Mouse (Mus musculus): ENCODE results near the gene Hexb. TPM values are rescaled to one million over a fixed set of nuclear protein-coding genes. Genes with fewer than 3 reads are reported as not detected.

Gene Hexb
- 32.4 and 33.8 TPM in 2 replicates for polyA plus RNA-seq (2014; fragmentation: Nextera tagmentation; extraction: Ambion mirVana)

- Histone ChIP-seq H3K9me3 (ENCODE audit: control insufficient read depth, low read depth, low read length) (no peaks in the 10 kb centered on the region), H3K27ac (ENCODE audit: low read length) (peak within 1 kb of the TSS; percentile 48; the same call in 1 of the 2 replicates), H3K27me3 (ENCODE audit: control insufficient read depth, insufficient read depth, low read length) (no peaks in the 10 kb centered on the region), H3K4me3 (ENCODE audit: low read depth, low read length) (peak within 1 kb of the TSS; percentile 69), H3K4me2 (replicated peaks; ENCODE audit: low read depth, low read length) (peak within 1 kb of the TSS; percentile 91), H3K4me1 (ENCODE audit: control insufficient read depth, insufficient read depth, low read length) (no peaks in the 10 kb centered on the region), H3K9ac (replicated peaks; ENCODE audit: low read depth, low read length) (peak within 1 kb of the TSS; percentile 46; the same call in 1 of the 2 replicates), H3K36me3 (ENCODE audit: control insufficient read depth, insufficient read depth, low read length) (no peaks in the 10 kb centered on the region)
- under 1% methylated on average over 45 of the region's 45 CpGs for WGBS
- peak; percentile 93 for ATAC-seq (ENCODE audit: insufficient number of reproducible peaks, insufficient read depth, low FRiP score, low read depth)
These were observed at the start of gene Hexb for GRCm38 (mm10) chr13:97197932-97198562. Gene Hexb, minus strand, starts transcription at chr13:97198357.

- peaks cover 63% of the 10 kb centered on the region for H3K36me3 ChIP-seq (ENCODE audit: control insufficient read depth, insufficient read depth, low read length)
- 76% methylated on average over 4 of the region's 4 CpGs for WGBS
These were observed 49.6 kb upstream of the Hexb start for GRCm38 (mm10) chr13:97247754-97248153.

GRCm38 (mm10) chr13:97246217-97246616, 48.1 kb upstream of the Hexb start:
- no peak overlapping the region for H3K9ac ChIP-seq (replicated peaks; ENCODE audit: low read depth, low read length)
- peaks cover 51% of the 10 kb centered on the region for H3K36me3 ChIP-seq (ENCODE audit: control insufficient read depth, insufficient read depth, low read length)
- H3K4me3 ChIP-seq (ENCODE audit: low read depth, low read length): no peak overlapping the region
- H3K27ac ChIP-seq (ENCODE audit: low read length): no peak overlapping the region
- H3K4me1 ChIP-seq (ENCODE audit: control insufficient read depth, insufficient read depth, low read length): peaks cover 38% of the 10 kb centered on the region
- 92% methylated on average over 16 of the region's 16 CpGs for WGBS
- H3K27me3 ChIP-seq (ENCODE audit: control insufficient read depth, insufficient read depth, low read length): no peaks in the 10 kb centered on the region
- H3K9me3 ChIP-seq (ENCODE audit: control insufficient read depth, low read depth, low read length): no peaks in the 10 kb centered on the region
- H3K4me2 ChIP-seq (replicated peaks; ENCODE audit: low read depth, low read length): no peak overlapping the region
- ATAC-seq (ENCODE audit: insufficient number of reproducible peaks, insufficient read depth, low FRiP score, low read depth): no peak

More at GRCm38 (mm10) chr13:97247754-97248153, 49.6 kb upstream of the Hexb start:
- no peak for ATAC-seq (ENCODE audit: insufficient number of reproducible peaks, insufficient read depth, low FRiP score, low read depth)
- H3K9me3 ChIP-seq (ENCODE audit: control insufficient read depth, low read depth, low read length): no peaks in the 10 kb centered on the region
- no peaks in the 10 kb centered on the region for H3K27me3 ChIP-seq (ENCODE audit: control insufficient read depth, insufficient read depth, low read length)
- no peak overlapping the region for H3K4me3 ChIP-seq (ENCODE audit: low read depth, low read length)
- peaks cover 39% of the 10 kb centered on the region for H3K4me1 ChIP-seq (ENCODE audit: control insufficient read depth, insufficient read depth, low read length)
- no peak overlapping the region for H3K9ac ChIP-seq (replicated peaks; ENCODE audit: low read depth, low read length)
- H3K4me2 ChIP-seq (replicated peaks; ENCODE audit: low read depth, low read length): no peak overlapping the region
- H3K27ac ChIP-seq (ENCODE audit: low read length): no peak overlapping the region

GRCm38 (mm10) chr13:97245157-97245556, 47.0 kb upstream of the Hexb start:
- ATAC-seq (ENCODE audit: insufficient number of reproducible peaks, insufficient read depth, low FRiP score, low read depth): no peak
- 93% methylated on average over 12 of the region's 12 CpGs for WGBS
- Histone ChIP-seq H3K9me3 (ENCODE audit: control insufficient read depth, low read depth, low read length) (no peaks in the 10 kb centered on the region), H3K27ac (ENCODE audit: low read length) (no peak overlapping the region), H3K4me3 (ENCODE audit: low read depth, low read length) (no peak overlapping the region), H3K27me3 (ENCODE audit: control insufficient read depth, insufficient read depth, low read length) (no peaks in the 10 kb centered on the region), H3K4me1 (ENCODE audit: control insufficient read depth, insufficient read depth, low read length) (peaks cover 37% of the 10 kb centered on the region), H3K4me2 (replicated peaks; ENCODE audit: low read depth, low read length) (no peak overlapping the region), H3K9ac (replicated peaks; ENCODE audit: low read depth, low read length) (no peak overlapping the region), H3K36me3 (ENCODE audit: control insufficient read depth, insufficient read depth, low read length) (peaks cover 42% of the 10 kb centered on the region)

- H3K4me1 ChIP-seq (ENCODE audit: control insufficient read depth, insufficient read depth, low read length): peaks cover 35% of the 10 kb centered on the region
- H3K27me3 ChIP-seq (ENCODE audit: control insufficient read depth, insufficient read depth, low read length): no peaks in the 10 kb centered on the region
- ATAC-seq (ENCODE audit: insufficient number of reproducible peaks, insufficient read depth, low FRiP score, low read depth): no peak
- WGBS: 68% methylated on average over 11 of the region's 11 CpGs
- peaks cover 39% of the 10 kb centered on the region for H3K36me3 ChIP-seq (ENCODE audit: control insufficient read depth, insufficient read depth, low read length)
- H3K4me2 ChIP-seq (replicated peaks; ENCODE audit: low read depth, low read length): peak overlapping the region; percentile 96; the same call in 1 of the 2 replicates
- H3K9ac ChIP-seq (replicated peaks; ENCODE audit: low read depth, low read length): no peak overlapping the region
- H3K4me3 ChIP-seq (ENCODE audit: low read depth, low read length): no peak overlapping the region
- no peaks in the 10 kb centered on the region for H3K9me3 ChIP-seq (ENCODE audit: control insufficient read depth, low read depth, low read length)
- H3K27ac ChIP-seq (ENCODE audit: low read length): no peak overlapping the region
These were observed 46.6 kb upstream of the Hexb start for GRCm38 (mm10) chr13:97244712-97245105.

GRCm38 (mm10) chr13:97243962-97244711, 46.0 kb upstream of the Hexb start:
- 30% methylated on average over 15 of the region's 15 CpGs for WGBS
- peaks cover 39% of the 10 kb centered on the region for H3K36me3 ChIP-seq (ENCODE audit: control insufficient read depth, insufficient read depth, low read length)

GRCm38 (mm10) chr13:97242716-97243115, 44.6 kb upstream of the Hexb start:
- WGBS: 6% methylated on average over 6 of the region's 6 CpGs
- Histone ChIP-seq H3K27ac (ENCODE audit: low read length) (peak overlapping the region; percentile 7; the same call in 1 of the 2 replicates), H3K9ac (replicated peaks; ENCODE audit: low read depth, low read length) (peak overlapping the region; percentile 94), H3K9me3 (ENCODE audit: control insufficient read depth, low read depth, low read length) (no peaks in the 10 kb centered on the region), H3K4me1 (ENCODE audit: control insufficient read depth, insufficient read depth, low read length) (peaks cover 28% of the 10 kb centered on the region), H3K27me3 (ENCODE audit: control insufficient read depth, insufficient read depth, low read length) (no peaks in the 10 kb centered on the region), H3K36me3 (ENCODE audit: control insufficient read depth, insufficient read depth, low read length) (peaks cover 27% of the 10 kb centered on the region), H3K4me2 (replicated peaks; ENCODE audit: low read depth, low read length) (peak overlapping the region; percentile 96), H3K4me3 (ENCODE audit: low read depth, low read length) (peak overlapping the region; percentile 92)
- ATAC-seq (ENCODE audit: insufficient number of reproducible peaks, insufficient read depth, low FRiP score, low read depth): no peak

More at GRCm38 (mm10) chr13:97243962-97244711, 46.0 kb upstream of the Hexb start:
- H3K4me3 ChIP-seq (ENCODE audit: low read depth, low read length): peak overlapping the region; percentile 92; the same call in 1 of the 2 replicates
- no peak overlapping the region for H3K27ac ChIP-seq (ENCODE audit: low read length)
- H3K27me3 ChIP-seq (ENCODE audit: control insufficient read depth, insufficient read depth, low read length): no peaks in the 10 kb centered on the region
- peak overlapping the region; percentile 96 for H3K4me2 ChIP-seq (replicated peaks; ENCODE audit: low read depth, low read length)
- H3K9me3 ChIP-seq (ENCODE audit: control insufficient read depth, low read depth, low read length): no peaks in the 10 kb centered on the region
- peaks cover 37% of the 10 kb centered on the region for H3K4me1 ChIP-seq (ENCODE audit: control insufficient read depth, insufficient read depth, low read length)
- no peak for ATAC-seq (ENCODE audit: insufficient number of reproducible peaks, insufficient read depth, low FRiP score, low read depth)
- no peak overlapping the region for H3K9ac ChIP-seq (replicated peaks; ENCODE audit: low read depth, low read length)

- under 1% methylated on average over 20 of the region's 20 CpGs for WGBS
- peaks cover 19% of the 10 kb centered on the region for H3K36me3 ChIP-seq (ENCODE audit: control insufficient read depth, insufficient read depth, low read length)
- H3K9me3 ChIP-seq (ENCODE audit: control insufficient read depth, low read depth, low read length): no peaks in the 10 kb centered on the region
- H3K27ac ChIP-seq (ENCODE audit: low read length): peak overlapping the region; percentile 98
- ATAC-seq (ENCODE audit: insufficient number of reproducible peaks, insufficient read depth, low FRiP score, low read depth): no peak
- no peaks in the 10 kb centered on the region for H3K27me3 ChIP-seq (ENCODE audit: control insufficient read depth, insufficient read depth, low read length)
- H3K4me2 ChIP-seq (replicated peaks; ENCODE audit: low read depth, low read length): peak overlapping the region; percentile 96
- peak overlapping the region; percentile 92 for H3K4me3 ChIP-seq (ENCODE audit: low read depth, low read length)
- peaks cover 28% of the 10 kb centered on the region for H3K4me1 ChIP-seq (ENCODE audit: control insufficient read depth, insufficient read depth, low read length)
- H3K9ac ChIP-seq (replicated peaks; ENCODE audit: low read depth, low read length): peak overlapping the region; percentile 94
These were observed 43.7 kb upstream of the Hexb start for GRCm38 (mm10) chr13:97241787-97242280.
